Mouse (Mus musculus): ENCODE measurements around the gene Gm10722.
"Not testable (repeated sequence)": the region's sequence is repeated elsewhere in the genome, so short reads cannot be mapped to it uniquely, and the experiment has no call there.

Gm10722 gene

GRCm38 (mm10) chr9:3025653-3026052 is 24.9 kb downstream of the Gm10722 start:
- not testable (repeated sequence) for DNase-seq (ENCODE audit: low spot score)

DNA sequence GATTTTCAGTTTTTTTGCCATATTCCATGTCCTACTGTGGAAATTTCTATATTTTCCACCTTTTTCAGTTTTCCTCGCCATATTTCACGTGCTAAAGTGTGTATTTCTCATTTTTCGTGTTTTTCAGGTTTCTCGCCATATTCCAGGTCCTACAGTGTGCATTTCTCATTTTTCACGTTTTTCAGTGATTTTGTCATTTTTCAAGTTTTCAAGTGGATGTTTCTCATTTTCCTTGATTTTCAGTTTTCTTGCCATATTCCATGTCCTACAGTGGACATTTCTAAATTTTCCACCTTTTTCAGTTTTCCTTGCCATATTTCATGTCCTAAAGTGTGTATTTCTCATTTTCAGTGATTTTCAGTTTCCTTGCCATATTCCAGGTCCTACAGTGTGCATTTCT is 25.4 kb downstream of the Gm10722 start:
- not testable (repeated sequence) for DNase-seq (ENCODE audit: low spot score)

- DNase-seq (ENCODE audit: low spot score): not testable (repeated sequence)
Observed at GRCm38 (mm10) chr9:3026741-3027140, 26.0 kb downstream of the Gm10722 start.

DNA sequence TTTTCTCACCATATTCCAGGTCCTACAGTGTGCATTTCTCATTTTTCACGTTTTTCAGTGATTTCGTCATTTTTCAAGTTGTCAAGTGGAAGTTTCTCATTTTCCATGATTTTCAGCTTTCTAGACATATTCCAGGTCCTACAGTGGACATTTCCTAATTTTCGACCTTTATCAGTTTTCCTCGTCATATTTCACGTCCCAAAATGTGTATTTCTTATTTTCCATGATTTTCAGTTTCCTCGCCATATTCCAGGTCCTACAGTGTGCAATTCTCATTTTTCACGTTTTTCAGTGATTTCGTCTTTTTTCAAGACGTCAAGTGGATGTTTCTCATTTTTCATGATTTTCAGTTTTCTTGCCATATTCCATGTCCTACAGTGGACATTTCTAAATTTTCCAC is 26.5 kb downstream of the Gm10722 start:
- peak; percentile 63 for DNase-seq (ENCODE audit: low spot score)

GRCm38 (mm10) chr9:3029276-3030000 is 28.7 kb downstream of the Gm10722 start:
- DNase-seq (ENCODE audit: low spot score): not testable (repeated sequence)

GRCm38 (mm10) chr9:3030677-3031318 is 30.1 kb downstream of the Gm10722 start:
- peak; percentile 88 for DNase-seq (ENCODE audit: low spot score)

DNA sequence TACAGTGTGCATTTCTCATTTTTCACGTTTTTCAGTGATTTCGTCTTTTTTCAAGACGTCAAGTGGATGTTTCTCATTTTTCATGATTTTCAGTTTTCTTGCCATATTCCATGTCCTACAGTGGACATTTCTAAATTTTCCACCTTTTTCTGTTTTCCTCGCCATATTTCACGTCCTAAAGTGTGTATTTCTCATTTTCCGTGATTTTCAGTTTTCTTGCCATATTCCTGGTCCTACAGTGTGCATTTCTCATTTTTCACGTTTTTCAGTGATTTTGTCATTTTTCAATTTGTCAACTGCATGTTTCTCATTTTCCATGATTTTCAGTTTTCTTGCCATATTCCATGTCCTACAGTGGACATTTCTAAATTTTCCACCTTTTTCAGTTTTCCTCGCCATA is 33.6 kb downstream of the Gm10722 start, which contains the start of gene Gm17535:
Gm17535 (plus strand) TSS at position 301 of the 400 bp plus-strand sequence.
- not testable (repeated sequence) for DNase-seq (ENCODE audit: low spot score)

DNA sequence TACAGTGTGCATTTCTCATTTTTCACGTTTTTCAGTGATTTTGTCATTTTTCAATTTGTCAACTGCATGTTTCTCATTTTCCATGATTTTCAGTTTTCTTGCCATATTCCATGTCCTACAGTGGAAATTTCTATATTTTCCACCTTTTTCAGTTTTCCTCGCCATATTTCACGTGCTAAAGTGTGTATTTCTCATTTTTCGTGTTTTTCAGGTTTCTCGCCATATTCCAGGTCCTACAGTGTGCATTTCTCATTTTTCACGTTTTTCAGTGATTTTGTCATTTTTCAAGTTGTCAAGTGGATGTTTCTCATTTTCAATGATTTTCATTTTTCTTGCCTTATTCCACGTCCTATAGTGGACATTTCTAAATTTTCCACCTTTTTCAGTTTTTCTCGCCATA is 35.9 kb downstream of the Gm10722 start, which contains the start of gene Gm10715:
Gm10715 (plus strand) TSS at position 301 of the 400 bp plus-strand sequence.
- not testable (repeated sequence) for DNase-seq (ENCODE audit: low spot score)

GRCm38 (mm10) chr9:3038161-3038560 is 37.4 kb downstream of the Gm10722 start:
- DNase-seq (ENCODE audit: low spot score): not testable (repeated sequence)

Measured in embryo, embryonic 10 days (tissue).